Mouse (Mus musculus): Measurements from ENCODE around the gene Ano1.

- TF ChIP-seq CTCF (IDR thresholded peaks at IDR 0.05) (no peak), EP300 (IDR thresholded peaks at IDR 0.05) (no peak)
Observed at GRCm38 (mm10) chr7:144632321-144632720, 119.5 kb downstream of the Ano1 start.
